9 mouse cellular contexts compared by ENCODE assay signal in the genomic region with DNA sequence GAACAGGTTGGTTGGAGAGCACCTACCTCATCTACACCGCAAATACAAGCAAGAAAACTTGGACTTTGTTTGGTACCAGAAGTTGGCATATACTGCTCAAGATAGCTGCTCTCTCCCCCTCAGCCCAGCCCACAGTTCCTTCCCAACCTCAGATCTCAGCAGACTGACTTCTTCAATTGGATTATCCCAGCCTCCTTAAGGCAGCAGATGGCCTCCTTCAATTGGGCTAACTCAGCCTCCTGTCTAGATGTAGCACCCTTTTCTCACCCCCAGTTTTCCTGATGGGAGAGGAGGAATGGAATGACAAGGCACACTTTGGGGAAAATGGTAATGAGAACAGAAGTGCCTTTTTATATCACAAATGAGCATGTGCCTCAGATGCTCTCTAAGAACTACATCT. TPM values are rescaled to one million over a fixed set of nuclear protein-coding genes. Genes with fewer than 3 reads are reported as not detected.
DNase-seq lines count a peak whose midpoint lies in the region; TF ChIP-seq lines count a peak whose summit lies in the region.
"Not testable (repeated sequence)": the region's sequence is repeated elsewhere in the genome, so short reads cannot be mapped to it uniquely, and the experiment has no call there.
"Had no signal": no experiment of that assay in that cellular context is flagged by ENCODE, and none has a peak within 500 bp of the region (broad histone marks: within the 10 kb centered on the region; RNA-seq: fewer than 3 reads in every experiment).

No protein-coding gene starts in this region.

- H3K36me3 ChIP-seq in CH12.LX (replicated peaks in 1 of 2; ENCODE audit: control insufficient read depth in 1 of 2, insufficient read depth in 1 of 2, low read length in 1 of 2), result not testable (repeated sequence)

- H3K4me1 ChIP-seq in CH12.LX (ENCODE audit: control insufficient read depth in 1 of 2, insufficient read depth in 2 of 2), result not testable (repeated sequence)

- not testable (repeated sequence) for TF ChIP-seq CTCF in CH12.LX (conservative IDR thresholded peaks at IDR 0.05 in 1 of 2, IDR thresholded peaks at IDR 0.05 in 1 of 2; ENCODE audit: low read depth in 2 of 2, low read length in 2 of 2)

- in situ Hi-C loops in CH12.LX (cut with MboI; ENCODE audit: low pct_ligation_motif_present, low pct_unique_long_range_greater_than_20kb, low sequenced_read_pairs), result not testable (repeated sequence)

- not testable (repeated sequence) for DNase-seq in CH12.LX (ENCODE audit: extremely low read depth)
- DNase-seq in brain, adult 2 months (ENCODE audit: low read depth, low spot score), result peak; percentile 78
- DNase-seq in frontal cortex, adult 2 months (ENCODE audit: extremely low spot score in 1 of 2, low spot score in 1 of 2), result peak; percentile 29 to 54
- DNase-seq in layer of hippocampus, adult 18-20 months (ENCODE audit: low spot score in 2 of 2), result peak; percentile 1 to 6
- DNase-seq in left cerebral cortex, postnatal 14 days (ENCODE audit: low spot score in 2 of 2), result peak; percentile 1 to 6
- peak; percentile 5 for DNase-seq in retina, embryonic 14.5 days (ENCODE audit: low spot score)
- peak; percentile 54 for DNase-seq in telencephalon, adult 2 months (ENCODE audit: low read depth, low spot score)

- TF ChIP-seq POLR2A in CH12.LX (IDR thresholded peaks at IDR 0.05; ENCODE audit: low read depth, low read length), result not testable (repeated sequence)

- not testable (repeated sequence) for H3K4me3 ChIP-seq in CH12.LX (replicated peaks in 1 of 3; ENCODE audit: low read depth in 2 of 3, low read length in 2 of 3, poor library complexity in 1 of 3)

- TF ChIP-seq EP300 in CH12.LX (IDR thresholded peaks at IDR 0.05; ENCODE audit: low read length), result not testable (repeated sequence)

- not testable (repeated sequence) for H3K9ac ChIP-seq in CH12.LX (ENCODE audit: insufficient read depth, low read depth)

- not testable (repeated sequence) for H3K27me3 ChIP-seq in CH12.LX (replicated peaks)

- H3K9me3 ChIP-seq in CH12.LX (replicated peaks; ENCODE audit: low read length), result not testable (repeated sequence)

- H3K79me2 ChIP-seq in CH12.LX (replicated peaks; ENCODE audit: control insufficient read depth, extremely low read depth, insufficient read depth, poor library complexity, severe bottlenecking), result not testable (repeated sequence)

- not testable (repeated sequence) for H3K27ac ChIP-seq in CH12.LX (ENCODE audit: insufficient read depth, low read depth)

- not testable (repeated sequence) for H3K4me2 ChIP-seq in CH12.LX (ENCODE audit: insufficient read depth, low read depth, poor library complexity, severe bottlenecking)

- TF ChIP-seq RAD21 in CH12.LX (IDR thresholded peaks at IDR 0.05; ENCODE audit: low read depth, low read length), result not testable (repeated sequence)

- dilution Hi-C loops in CH12.LX (cut with MboI; ENCODE audit: extremely low pct_ligation_motif_present, extremely low pct_unique_long_range_greater_than_20kb, low sequenced_read_pairs), result not testable (repeated sequence)

- intact Hi-C loops in left cerebral cortex, postnatal 14 days (cut with DNase I), result not testable (repeated sequence)

TF ChIP-seq in CH12.LX, 34 proteins besides CTCF, POLR2A, EP300 and RAD21:
- peak; percentile 6; the same call in 1 of the 2 replicates for TF ChIP-seq SMC3 (IDR thresholded peaks at IDR 0.05; ENCODE audit: low read depth, low read length)

RNA-seq across cellular contexts. Expression of gene Cd48, which starts 31.9 kb away (rescaled TPM):
- total RNA-seq in CH12.LX (2012; rRNA removed) (65.0 and 96.4 TPM in 2 replicates), CH12.LX (2014; rRNA removed) (218 and 231 TPM in 2 replicates)
- polyA plus RNA-seq in CH12.LX (2012; ENCODE audit: insufficient read length, low read depth), result 80.3 and 87.6 TPM in 2 replicates
- polyA plus RNA-seq in frontal cortex, adult 2 months (2012; rRNA removed), result 1.6 and 1.9 TPM in 2 replicates
- total RNA-seq in layer of hippocampus, adult 18-20 months (2021), result under 1 TPM; 0.38 to 0.62 TPM
- under 1 TPM; 0.38 to 0.40 TPM for total RNA-seq in left cerebral cortex, postnatal 14 days (2021)

RNA-seq across cellular contexts. Expression of gene Slamf1, which starts 53.2 kb away (rescaled TPM):
- total RNA-seq in CH12.LX (2012; rRNA removed) (0.34 and 0.38 TPM in 2 replicates), CH12.LX (2014; rRNA removed) (0.72 and 0.81 TPM in 2 replicates)
- 0.78 and 0.80 TPM in 2 replicates for polyA plus RNA-seq in CH12.LX (2012; ENCODE audit: insufficient read length, low read depth)
- 0.19 and 0.22 TPM in 2 replicates for polyA plus RNA-seq in frontal cortex, adult 2 months (2012; rRNA removed)
- under 1 TPM in 1 of 2 experiments, not detected in 1; 0.10 TPM for total RNA-seq in layer of hippocampus, adult 18-20 months (2021)
- total RNA-seq in left cerebral cortex, postnatal 14 days (2021), result under 1 TPM; 0.63 to 0.68 TPM
- total RNA-seq: gastrocnemius, postnatal 14 days had no signal
- polyA plus RNA-seq: cerebellum, adult 2 months had no signal

Comparison
In these comparisons a context has a peak if more than half of its experiments do, and no peak if none do; other contexts are left out.
1. RNA of gene Cd48, which starts 31.9 kb away (total RNA-seq): 65.0 to 231 TPM in CH12.LX; 0.38 to 0.62 TPM in layer of hippocampus, adult 18-20 months and 0.38 to 0.40 TPM in left cerebral cortex, postnatal 14 days; every median in the first group is over 10 times any median in the second.